Mouse (Mus musculus) WW6 (cell line): ENCODE measurements around the gene Olfml3.
A peak's percentile ranks its signal among the peaks of the same experiment; 100 is the strongest.

Source experiments
- DNase-seq: peaks from one replicate; pipeline ENCODE4 v3.0.0-alpha.2; 2013; ENCODE audit warnings: low read depth, low spot score

The Olfml3 gene

DNA sequence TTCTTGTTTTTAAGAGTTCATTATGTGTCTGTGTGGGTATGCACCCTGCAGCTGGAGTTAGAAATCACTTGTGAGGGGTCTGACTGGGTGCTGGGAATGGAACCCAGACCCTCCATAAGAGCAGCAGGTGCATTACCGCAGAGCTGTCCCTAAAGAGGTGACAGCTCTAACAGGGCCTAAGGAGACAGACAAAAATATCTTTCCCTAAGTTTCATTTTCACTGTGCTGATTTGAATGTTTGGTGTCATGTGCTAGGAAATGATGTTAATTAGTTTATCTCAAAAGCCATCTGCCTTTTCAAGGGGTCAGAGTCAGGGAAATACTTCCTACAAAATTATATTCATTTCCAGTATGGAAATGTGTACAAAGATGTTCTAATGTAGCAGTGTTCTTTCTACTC lies 1.5 kb upstream of the Olfml3 start, which contains the start of gene Gm10964:
Gene Gm10964, plus strand, starts transcription at position 38 of the 400 bp plus-strand sequence.
- no peak for DNase-seq

DNA sequence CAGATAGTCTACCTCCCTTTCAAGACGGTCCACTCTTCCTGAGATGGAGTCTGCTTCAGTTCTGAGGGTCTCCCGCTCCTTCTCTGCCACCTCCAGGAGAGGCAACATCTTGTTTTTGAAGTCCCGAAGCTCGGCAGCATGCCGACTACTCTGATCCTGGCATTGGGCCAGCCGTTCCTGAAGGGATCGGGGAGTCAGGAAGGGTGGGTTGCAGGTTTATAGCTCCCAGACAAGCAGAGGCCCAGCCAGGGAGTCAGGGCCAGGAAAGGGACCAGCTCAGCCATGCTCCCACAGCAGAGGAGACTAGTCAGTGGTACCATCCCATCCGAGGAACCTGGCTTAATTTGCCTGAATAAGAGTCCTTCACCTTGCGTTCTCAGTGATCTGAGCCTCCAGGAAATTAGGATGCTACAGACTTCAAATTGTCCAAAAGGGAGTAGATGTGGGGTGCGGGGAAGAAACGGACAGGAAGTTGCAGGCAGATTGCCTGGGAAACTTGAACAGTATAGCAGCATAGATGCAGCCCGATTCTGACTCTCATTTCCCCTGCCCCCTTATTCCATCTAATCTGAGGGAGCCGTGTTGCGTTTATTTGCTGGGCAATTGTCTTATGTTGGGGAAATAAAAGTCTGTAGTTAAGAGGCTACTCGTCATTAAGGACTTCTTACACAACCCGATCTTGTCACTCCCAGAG lies 593 bp downstream of the Olfml3 start:
- no peak for DNase-seq

DNA sequence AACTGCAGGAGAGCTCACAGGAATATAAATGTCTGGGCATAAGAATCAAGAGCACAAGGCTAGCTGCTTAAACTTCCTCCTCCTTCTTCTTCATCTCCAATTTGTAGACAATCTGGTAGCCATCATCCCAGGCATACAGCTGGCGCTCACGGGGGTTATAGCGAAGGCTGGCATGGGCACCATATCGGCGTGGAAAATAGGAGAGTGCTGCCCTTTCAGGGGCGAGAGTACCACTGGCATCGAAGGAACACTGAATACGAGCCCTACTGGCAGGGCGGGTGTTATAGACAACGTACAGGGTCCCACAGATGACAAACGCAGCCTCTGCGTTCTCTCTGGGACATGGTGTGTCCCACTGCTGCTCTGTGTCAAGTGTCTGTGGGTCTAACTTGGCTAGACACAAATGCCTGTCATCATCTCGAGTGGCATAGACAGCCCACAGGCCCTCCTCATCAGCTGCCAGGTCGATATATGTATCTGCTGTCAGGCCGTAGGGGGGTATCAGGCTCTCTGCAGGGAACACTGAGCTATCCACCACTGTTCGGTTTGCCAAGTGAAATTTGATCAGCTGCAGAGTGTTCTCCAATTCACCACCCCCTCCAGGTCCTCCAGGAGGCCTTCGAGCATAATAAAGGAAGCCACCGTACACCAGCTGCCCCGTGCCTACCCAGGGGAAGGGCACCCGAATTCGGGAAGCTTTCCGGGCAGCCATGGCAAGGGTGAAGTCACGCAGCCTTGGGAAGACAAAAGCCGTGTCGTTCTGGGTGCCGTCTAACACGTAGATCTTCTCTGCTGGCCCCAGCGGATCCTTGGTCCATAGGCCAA lies 1.8 kb downstream of the Olfml3 start:
- no peak for DNase-seq

DNA sequence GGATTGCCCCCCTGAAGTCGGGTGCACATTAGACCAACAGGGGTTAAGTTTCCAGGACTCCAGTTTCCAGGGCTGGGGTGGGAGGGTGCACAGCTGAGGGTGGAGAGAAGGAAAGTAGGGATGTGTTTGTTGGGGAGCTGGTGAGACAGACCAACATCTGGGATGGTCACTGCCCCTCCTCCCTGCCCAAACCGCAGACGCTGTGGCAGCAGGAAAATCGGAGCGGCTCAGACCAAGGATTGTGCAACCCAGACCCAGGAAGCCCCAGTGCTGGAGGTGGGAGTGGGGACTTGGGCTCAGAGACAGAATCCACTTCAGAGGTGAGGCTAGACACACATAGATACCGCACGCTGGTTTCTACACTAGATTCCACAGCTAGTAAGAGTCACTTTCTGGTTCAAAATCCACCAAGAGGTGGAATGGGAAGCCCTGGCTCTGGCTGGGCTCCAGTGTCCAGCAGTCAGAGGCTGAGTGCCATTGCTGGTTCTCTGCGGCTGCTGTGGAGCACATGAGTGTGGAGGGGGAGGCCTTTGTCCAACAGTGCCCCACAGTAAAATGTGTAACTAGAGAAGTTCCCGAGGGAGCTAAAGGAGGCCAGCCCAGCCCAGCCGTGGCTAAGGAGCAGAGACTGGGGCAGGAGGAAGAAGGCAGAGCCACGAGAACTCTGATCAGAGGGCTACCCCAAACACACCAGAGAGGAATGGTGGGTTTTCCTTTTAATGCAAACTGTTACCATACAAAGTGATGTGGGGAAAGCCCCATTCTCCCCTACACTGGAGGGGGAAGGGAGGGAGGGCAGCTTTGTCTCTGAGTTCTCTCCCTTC lies 2.9 kb downstream of the Olfml3 start:
- DNase-seq, result no peak

DNA sequence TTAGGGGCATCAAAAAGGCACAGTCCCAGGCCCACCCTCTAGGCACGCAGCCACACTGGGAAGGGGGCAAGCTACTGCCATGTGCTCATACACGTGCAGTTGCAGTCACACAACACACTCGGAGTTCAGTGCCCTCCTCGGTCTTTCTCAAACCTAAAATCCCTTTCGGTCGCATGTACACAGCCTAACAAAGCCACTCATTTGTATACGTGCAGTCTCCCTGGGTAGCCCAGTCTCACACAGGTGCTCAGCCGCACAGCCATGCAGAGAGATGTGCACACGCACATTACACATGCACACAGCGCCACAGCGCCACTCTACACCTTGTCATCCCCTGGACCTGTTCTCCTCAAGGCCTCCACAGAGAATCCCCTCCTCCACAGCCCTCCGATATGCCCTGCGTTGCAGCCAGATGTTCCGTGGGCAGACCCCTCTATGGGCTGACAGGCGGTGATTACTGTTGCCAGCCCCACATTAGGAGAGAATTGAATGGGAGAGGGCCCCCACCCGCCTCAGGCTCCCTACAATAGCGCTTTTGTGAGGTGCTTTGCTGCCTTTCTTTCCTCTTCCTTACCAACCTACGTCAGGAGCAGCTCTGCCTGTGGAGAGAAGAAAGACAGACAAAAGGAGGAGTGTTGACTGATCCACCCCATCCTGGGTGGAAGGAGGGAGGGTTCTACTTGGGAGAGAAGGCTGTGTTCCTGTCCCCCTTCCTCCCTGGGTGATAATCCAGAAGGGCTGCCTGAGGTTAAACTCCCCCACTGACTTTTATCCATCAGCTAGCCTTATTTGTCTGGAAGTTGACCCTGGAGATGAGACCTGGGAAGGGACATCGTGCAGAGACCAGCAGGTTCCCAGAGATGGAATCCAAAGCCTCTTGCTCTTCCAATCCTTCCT lies 3.8 kb downstream of the Olfml3 start:
- DNase-seq, result no peak

DNA sequence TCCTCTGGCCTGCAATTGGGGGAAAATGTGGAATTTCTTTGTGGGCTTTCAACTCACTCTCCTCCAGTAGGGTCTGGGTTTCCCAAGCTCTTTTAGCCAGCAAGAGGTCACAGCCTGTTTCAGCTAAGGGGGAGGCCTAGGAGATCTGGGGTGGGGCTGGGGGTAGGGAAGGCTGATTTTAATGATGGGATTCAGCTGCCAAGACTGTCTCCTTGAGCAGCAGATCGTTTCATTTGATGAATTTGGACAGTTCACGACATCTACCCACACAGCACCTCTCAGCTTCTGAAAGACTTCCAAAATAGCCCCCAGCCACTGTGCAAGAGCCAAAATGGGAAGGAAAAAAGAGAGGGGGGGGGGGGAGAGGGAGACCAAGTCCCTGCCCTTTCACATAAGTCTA lies 4.6 kb downstream of the Olfml3 start:
- DNase-seq, result no peak

DNA sequence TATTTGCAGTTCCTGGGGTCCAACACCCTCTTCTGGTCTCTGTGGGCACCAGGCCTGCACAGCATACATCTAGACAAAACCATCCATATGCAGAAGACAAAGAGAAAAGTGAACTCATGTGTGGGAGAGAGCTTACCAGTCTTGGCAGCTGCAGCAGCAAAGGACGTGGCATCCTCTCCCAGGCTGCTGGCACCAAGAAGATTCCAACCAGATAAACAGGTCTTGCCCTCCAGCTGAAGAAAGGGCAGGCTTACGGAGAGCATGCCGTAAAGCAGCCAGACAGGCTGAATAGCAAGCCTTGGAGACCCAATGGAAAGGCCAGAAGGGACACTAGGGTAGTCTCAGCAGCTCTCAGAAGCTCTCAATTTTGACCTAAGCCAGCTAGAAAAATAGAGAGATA lies 5.7 kb downstream of the Olfml3 start:
- DNase-seq, result no peak

DNA sequence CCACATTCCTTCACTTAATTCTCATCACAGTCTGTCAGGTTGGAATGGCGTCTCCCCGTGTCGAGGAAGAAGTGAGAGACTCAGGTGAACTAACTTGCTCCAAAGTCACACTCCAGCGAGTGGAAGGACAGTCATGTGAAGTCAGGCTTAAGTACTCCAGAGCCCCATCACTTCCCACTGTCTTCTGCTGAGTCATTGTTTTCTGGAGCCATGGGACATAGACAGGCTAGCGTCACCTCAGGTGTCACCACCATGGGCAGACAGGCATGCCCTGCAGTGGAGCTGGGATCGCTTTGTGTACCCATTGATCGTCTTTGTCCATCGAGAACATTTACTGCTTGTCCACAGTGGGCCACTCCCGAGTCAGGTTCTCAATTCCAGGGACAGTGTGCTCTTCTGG lies 8.0 kb downstream of the Olfml3 start:
- DNase-seq, result no peak

DNA sequence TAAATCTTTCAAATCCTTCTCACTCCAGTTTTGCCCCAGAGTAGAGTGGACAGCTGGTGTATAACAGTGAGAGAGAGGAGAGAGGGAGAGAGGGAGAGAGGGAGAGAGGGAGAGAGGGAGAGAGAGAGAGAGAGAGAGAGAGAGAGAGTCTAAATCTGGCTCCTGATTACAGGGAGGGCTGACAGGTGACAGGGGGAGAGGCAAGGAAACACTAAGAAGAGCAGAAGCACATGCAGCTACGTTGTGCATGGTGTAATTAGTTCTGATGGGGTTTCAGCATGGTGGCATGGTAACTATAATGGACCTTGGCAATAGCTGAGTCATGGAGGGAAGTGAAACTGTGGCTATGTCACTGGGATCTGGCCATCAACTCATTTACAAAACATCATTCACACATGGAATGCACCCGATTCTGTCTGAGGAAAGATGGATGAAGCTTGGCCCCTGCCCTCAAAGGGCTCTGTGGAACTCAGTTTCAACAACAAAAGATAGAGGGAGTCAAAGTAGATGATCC lies 9.9 kb downstream of the Olfml3 start:
- no peak for DNase-seq

DNA sequence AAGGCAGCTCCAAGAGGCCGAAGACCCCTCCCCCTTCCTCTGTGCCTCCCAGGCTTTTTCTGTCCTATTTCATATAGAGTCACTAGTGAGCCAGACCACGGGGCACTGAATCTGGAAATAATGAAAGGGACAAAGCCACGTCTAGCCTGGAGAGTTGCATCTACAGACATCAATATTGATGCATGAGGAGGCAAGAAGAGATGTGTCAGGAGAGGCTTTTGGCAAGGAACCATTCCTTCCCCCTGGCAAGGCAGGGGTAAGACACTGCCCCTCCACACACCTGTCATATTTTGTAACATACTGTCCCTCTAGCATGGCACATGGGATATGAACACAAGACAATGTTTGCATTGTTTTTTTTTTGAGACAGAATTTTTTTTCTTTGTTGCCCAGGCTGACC lies 11.2 kb downstream of the Olfml3 start:
- DNase-seq, result no peak

DNA sequence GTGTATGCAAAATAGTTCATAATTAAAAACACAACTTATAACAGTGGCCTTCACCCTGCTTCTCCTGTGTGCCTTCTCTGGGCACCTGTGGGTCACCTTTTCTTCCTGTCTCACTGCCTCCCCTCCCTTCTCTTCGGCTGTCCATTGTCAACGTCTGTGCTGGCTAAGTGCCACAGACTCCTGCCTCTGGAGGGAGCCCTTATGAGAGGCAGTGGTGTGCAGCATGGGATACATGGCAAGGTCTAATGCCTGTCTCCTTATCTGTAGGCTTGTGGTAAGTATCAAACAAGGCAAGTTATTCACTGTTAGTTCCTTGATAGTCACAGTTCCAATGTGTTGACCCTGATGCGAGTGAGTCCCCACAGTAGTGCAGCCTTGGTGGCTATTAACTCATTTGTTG lies 13.7 kb downstream of the Olfml3 start:
- no peak for DNase-seq

DNA sequence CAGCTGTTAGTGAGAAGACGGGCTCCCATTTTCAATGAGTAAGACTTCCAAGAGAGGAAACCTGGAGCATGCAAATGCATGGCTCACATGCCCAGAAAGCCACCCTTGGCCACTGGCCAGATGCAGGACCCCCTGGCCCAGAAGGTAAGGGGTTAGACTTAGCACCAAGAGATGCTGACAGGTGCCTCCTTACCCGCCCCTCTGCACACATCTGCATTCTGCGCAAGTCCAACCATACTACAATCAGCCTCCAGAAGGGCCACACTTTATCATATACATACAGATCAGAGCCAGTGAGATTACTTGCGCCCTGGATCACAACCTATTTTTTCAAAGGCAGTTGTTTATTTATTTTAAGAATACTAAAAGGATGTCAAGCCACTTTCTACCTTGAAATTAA lies 19.1 kb downstream of the Olfml3 start:
- no peak for DNase-seq

DNA sequence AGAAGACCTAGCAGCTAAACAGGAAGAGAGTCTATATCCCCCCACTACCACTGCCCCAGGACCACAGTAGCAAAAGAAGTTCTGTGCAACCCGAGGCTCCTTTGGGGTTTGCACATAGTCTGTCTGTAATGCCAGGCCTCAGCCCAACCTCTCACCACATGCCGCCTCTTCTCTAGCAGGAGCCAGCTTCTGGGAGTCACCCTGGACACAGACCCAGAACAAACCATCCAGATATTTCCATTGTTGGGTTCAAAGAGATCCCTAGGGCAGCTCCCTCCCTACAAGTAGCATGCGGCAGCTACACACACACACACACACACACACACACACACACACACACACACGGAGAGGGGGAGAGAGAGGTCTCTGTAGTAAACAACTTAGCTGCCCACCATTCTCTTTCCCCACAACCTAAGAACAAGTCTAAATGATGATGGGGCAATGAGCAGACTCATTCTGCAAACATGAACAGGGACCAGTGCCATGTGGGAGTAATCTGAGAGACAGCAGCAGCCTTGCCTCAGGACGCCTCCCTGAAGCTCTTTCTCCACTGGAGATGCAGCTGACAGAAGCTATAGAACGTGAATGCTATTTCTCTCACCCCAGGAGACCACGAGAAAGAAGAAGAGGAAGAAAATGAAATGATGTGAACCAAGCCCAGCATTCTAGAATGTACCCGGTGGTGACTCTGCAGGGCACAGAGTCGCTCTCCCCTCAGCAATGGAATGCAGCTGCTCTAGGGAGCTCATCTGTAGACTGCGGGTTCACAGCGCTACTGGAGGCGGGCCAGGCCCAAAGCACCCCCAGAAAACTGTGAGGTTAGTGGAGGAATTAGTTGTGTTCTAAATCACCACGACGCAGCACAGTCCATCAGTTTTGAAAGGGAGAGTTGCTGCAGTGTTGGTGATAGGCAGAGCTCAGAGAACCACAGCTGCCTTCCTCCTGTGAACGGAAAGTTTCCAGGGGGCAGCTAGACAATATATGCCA lies 20.7 kb downstream of the Olfml3 start:
- no peak for DNase-seq

DNA sequence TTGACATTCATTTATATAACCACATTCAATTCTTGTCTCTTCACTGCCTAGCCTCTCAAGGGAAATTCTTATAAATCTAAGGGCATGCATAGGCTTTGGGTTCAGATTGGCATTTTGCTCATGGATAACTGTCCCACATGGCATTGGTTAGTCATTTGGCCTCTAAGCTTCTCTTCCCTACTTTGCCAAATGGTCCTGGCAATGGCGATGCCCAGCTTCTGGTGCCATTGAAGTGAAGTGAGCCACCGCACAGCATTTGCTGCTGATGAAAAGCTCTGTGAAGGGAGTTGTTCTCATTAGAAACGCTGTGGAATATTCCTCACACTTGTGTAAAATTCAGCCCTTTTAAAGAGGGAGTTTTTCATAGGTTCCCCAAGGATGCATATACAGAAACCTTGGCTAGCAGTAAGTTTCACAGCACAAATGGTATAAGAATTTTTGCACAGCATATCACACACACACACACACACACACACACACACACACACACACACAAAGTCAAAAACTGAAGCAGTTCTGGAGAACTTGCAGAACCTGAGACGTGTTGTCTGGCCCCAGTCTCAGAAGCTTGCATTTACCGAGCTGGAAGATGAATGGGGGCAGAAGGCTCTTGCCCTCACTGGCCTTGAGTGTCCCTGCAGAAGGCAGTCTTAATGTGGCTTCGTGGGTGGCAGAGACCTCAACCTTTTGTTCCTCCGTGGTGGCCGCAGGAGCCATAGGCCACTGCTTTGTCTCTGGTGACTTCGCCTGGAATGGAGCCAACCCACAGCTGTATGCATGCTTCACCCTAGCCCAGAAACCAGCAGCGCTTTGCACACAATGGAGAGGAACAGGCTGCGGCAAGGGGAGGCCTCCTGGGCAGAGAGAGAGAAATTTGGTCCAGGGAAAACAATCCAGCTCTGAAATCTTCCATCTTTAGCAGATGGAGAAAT lies 21.8 kb downstream of the Olfml3 start:
- no peak for DNase-seq

DNA sequence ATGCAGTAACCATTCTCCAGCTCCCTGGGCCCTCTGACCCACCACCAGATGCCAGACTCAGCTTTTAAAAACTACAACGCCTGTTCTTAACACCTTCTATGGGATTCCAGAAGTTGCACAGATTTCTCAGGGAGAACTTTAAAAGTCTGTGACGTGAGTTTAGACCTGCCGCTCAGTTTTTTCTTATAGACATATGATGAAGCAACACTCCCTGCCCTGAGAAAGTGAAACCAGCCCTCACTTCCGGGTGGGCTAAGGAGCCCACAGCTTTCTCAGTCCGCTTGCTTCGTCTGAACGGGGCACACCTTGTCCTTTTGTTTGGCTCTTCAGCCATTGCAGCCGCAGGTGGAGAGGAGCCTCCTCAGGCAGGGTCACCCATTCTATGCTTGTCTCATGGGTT lies 22.9 kb downstream of the Olfml3 start:
- DNase-seq, result no peak

DNA sequence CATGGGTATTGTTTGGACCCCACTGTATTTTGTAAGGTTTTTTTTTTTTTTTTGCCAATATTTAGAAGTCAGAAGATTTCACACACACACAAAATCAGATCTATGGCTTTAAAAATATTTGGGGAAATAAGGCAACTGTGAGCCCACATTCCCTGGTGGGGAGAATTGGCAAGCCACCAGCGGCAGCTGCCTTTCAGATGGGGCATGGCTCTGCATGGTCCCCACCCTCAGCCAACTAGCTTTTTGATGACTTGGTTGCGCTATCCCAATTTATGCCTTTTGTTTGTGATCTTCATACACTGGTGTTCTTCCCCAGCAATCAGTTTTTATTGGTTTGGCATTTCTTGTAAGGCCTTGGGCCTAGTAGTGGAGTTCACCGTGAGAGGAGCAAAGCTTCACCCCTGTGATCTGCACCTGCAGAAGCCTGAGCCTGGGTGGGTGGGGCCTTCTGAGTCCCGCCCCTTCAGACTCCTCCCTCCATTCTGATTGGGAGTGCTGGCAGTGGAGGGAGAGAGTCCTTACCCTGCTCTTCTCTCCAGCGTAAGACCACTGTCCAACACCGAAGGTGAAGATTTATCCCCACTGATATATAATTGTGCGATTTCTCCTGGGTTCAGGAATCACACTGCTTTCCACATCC lies 23.4 kb downstream of the Olfml3 start:
- DNase-seq, result peak; percentile 13

DNA sequence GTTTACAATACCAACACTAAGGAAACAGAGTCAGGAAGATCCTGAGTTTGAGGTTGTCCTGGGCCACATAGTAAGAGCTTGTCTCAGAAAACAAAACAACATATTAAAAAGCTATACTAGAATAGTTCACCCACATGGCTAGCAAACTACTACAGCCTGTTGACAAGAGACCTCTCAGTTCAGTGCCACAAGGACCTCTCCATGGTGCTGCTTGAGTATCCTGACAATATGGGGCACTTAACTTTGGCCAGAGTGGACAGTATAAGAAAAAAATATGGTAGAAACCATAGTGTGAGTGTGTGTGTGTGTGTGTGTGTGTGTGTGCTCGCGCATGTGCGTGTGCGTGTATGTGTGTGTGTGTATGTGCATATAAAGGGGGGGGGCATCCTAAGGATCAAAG lies 25.6 kb downstream of the Olfml3 start:
- no peak for DNase-seq

DNA sequence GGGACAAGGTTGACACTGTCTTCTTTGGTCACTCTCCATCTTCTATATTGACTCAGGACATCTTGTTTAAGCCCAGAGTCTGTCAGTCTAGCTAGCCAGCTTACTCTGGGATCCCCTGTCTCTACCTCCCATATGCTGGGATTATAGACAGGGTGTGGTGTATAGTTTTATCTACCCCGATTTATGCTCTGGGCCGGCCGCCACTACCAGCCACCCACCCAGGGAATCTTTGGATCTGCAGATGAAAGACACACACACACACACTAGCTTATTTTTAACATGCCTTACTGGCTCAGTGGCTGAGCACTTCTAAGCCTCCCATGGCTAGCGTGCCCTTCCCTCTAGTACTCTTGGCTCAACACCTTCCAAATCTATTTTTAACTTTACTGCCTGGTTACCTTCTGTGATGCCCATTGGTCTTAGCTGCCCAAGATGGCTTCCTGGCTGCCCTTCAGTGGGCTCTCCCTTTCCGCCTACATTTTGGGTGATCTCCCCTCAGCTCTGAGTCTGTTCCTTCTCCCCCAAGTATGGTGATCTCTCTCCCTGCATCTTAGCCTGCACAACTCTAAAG lies 28.2 kb downstream of the Olfml3 start:
- no peak for DNase-seq
